Mouse (Mus musculus) limb, embryonic 10.5 days (tissue): ENCODE data around the gene Vmn2r12. TPM values are rescaled to one million over a fixed set of nuclear protein-coding genes. Genes with fewer than 3 reads are reported as not detected.
A peak's percentile ranks its signal among the peaks of the same experiment; 100 is the strongest.
"Not testable (repeated sequence)": the region's sequence is repeated elsewhere in the genome, so short reads cannot be mapped to it uniquely, and the experiment has no call there.

ENCODE experiments used
- DNase-seq: peaks from one replicate; pipeline ENCODE4 v3.0.0-alpha.2; 2017; ENCODE audit warnings: low spot score
- H3K27ac ChIP-seq: fragments of 300-500 bp; sonication (generic); 2 replicates; pipeline ENCODE4 v1.5.1; 2016; ENCODE audit warnings: mild to moderate bottlenecking
- H3K27me3 ChIP-seq: fragments of 300-500 bp; sonication (generic); 2 replicates; pipeline ENCODE4 v1.6.1; 2016; ENCODE audit warnings: low read depth, mild to moderate bottlenecking; ENCODE audit not compliant: poor library complexity, severe bottlenecking
- H3K36me3 ChIP-seq: fragments of 300-500 bp; sonication (generic); 2 replicates; pipeline ENCODE4 v1.6.1; 2016; ENCODE audit warnings: mild to moderate bottlenecking, moderate library complexity
- H3K4me1 ChIP-seq: fragments of 300-500 bp; sonication (generic); 2 replicates; pipeline ENCODE4 v1.6.1; 2016
- H3K4me3 ChIP-seq: fragments of 300-500 bp; sonication (generic); 2 replicates; pipeline ENCODE4 v1.5.1; 2016; ENCODE audit warnings: mild to moderate bottlenecking, moderate library complexity
- H3K9me3 ChIP-seq: fragments of 300-500 bp; sonication (generic); replicated peaks from 2 replicates; pipeline ENCODE4 v1.6.1; 2016; ENCODE audit warnings: mild to moderate bottlenecking
- WGBS: fragments of 180-500 bp; shearing (Covaris S2); methylation state at CpG from one replicate; pipeline ENCODE4 v1.1.7; 2016; 5-methylcytosine and 5-hydroxymethylcytosine counted together
- polyA plus RNA-seq: library from polyadenylated mRNA; unstranded; fragments of >200 nt; fragmentation: Nextera tagmentation; extraction: Ambion mirVana; gene quantifications from 2 replicates; pipeline ENCODE4 v1.2.1, GENCODE M21; 2016

Vmn2r12 gene
- polyA plus RNA-seq = not detected in 2 replicates

GRCm38 (mm10) chr5:109097850-109098249 is at the start of gene Vmn2r12:
Vmn2r12 (minus strand) TSS chr5:109097950.
- H3K36me3 ChIP-seq, H3K9me3 ChIP-seq, H3K27me3 ChIP-seq, H3K27ac ChIP-seq, DNase-seq, H3K4me1 ChIP-seq, H3K4me3 ChIP-seq: not testable (repeated sequence)
- 93% methylated on average over 5 of the region's 5 CpGs for WGBS

- Histone ChIP-seq H3K27me3 (no peaks in the 10 kb centered on the region), H3K36me3 (no peaks in the 10 kb centered on the region), H3K4me3 (no peak overlapping the region), H3K9me3 (no peaks in the 10 kb centered on the region), H3K27ac (no peak overlapping the region), H3K4me1 (no peaks in the 10 kb centered on the region)
- DNase-seq = no peak
- 84% methylated on average over 2 of the region's 2 CpGs for WGBS
Observed at GRCm38 (mm10) chr5:109139546-109139945, 41.8 kb upstream of the Vmn2r12 start.

GRCm38 (mm10) chr5:109136731-109137130 is 39.0 kb upstream of the Vmn2r12 start:
- no peaks in the 10 kb centered on the region for H3K27me3 ChIP-seq
- H3K9me3 ChIP-seq = no peaks in the 10 kb centered on the region
- no peak for DNase-seq
- 82% methylated on average over 2 of the region's 2 CpGs for WGBS
- H3K4me1 ChIP-seq = no peaks in the 10 kb centered on the region
- H3K27ac ChIP-seq = no peak overlapping the region
- H3K4me3 ChIP-seq = no peak overlapping the region
- H3K36me3 ChIP-seq = no peaks in the 10 kb centered on the region

GRCm38 (mm10) chr5:109096482-109096881 is 1.3 kb downstream of the Vmn2r12 start:
- H3K4me1 ChIP-seq, H3K27me3 ChIP-seq, H3K4me3 ChIP-seq, H3K36me3 ChIP-seq, H3K27ac ChIP-seq, H3K9me3 ChIP-seq, DNase-seq: not testable (repeated sequence)
- 82% methylated on average over 3 of the region's 3 CpGs for WGBS

GRCm38 (mm10) chr5:109072016-109072415 is 25.7 kb downstream of the Vmn2r12 start:
- not testable (repeated sequence) for H3K27me3 ChIP-seq, H3K4me1 ChIP-seq, H3K9me3 ChIP-seq, H3K27ac ChIP-seq, H3K4me3 ChIP-seq, H3K36me3 ChIP-seq
- 48% methylated on average over 4 of the region's 4 CpGs for WGBS
- peak; percentile 28 for DNase-seq

- 88% methylated on average over 3 of the region's 3 CpGs for WGBS
- not testable (repeated sequence) for DNase-seq, H3K27me3 ChIP-seq, H3K36me3 ChIP-seq, H3K4me1 ChIP-seq, H3K27ac ChIP-seq, H3K4me3 ChIP-seq, H3K9me3 ChIP-seq
Observed at GRCm38 (mm10) chr5:109059469-109059868, 38.3 kb downstream of the Vmn2r12 start, which contains the start of gene Vmn2r11. Vmn2r11 (minus strand) TSS chr5:109059569.

- no peaks in the 10 kb centered on the region for H3K4me1 ChIP-seq
- 83% methylated on average over 1 of the region's 1 CpGs for WGBS
- no peaks in the 10 kb centered on the region for H3K27me3 ChIP-seq
- no peaks in the 10 kb centered on the region for H3K36me3 ChIP-seq
- no peak for DNase-seq
- H3K4me3 ChIP-seq = no peak overlapping the region
- no peaks in the 10 kb centered on the region for H3K9me3 ChIP-seq
- no peak overlapping the region for H3K27ac ChIP-seq
Observed at GRCm38 (mm10) chr5:109055286-109055685, 42.5 kb downstream of the Vmn2r12 start.

Other genes starting within 250 kb of the Vmn2r12 start
- not detected in 2 replicates for gene Vmn2r9, start 245.3 kb downstream of the Vmn2r12 start, polyA plus RNA-seq
- not detected in 2 replicates for gene Vmn2r10, start 91.4 kb downstream of the Vmn2r12 start, polyA plus RNA-seq
- gene Vmn2r11, start 38.4 kb downstream of the Vmn2r12 start, polyA plus RNA-seq = not detected in 2 replicates
- not detected in 2 replicates for gene Vmn2r13, start 94.2 kb upstream of the Vmn2r12 start, polyA plus RNA-seq
- not detected in 2 replicates for gene Vmn2r14, start 126.8 kb upstream of the Vmn2r12 start, polyA plus RNA-seq
- not detected in 2 replicates for gene Vmn2r15, start 199.7 kb upstream of the Vmn2r12 start, polyA plus RNA-seq
- gene Vmn2r16, start 232.2 kb upstream of the Vmn2r12 start, polyA plus RNA-seq = not detected in 2 replicates